Mouse (Mus musculus): ENCODE measurements at regions not wholly inside any gene's neighbourhood (a gene's known extent, or its start where the extent isn't known, plus 50 kb on each side); places are given as distances from the start of the nearest gene placed in this dataset.

DNA sequence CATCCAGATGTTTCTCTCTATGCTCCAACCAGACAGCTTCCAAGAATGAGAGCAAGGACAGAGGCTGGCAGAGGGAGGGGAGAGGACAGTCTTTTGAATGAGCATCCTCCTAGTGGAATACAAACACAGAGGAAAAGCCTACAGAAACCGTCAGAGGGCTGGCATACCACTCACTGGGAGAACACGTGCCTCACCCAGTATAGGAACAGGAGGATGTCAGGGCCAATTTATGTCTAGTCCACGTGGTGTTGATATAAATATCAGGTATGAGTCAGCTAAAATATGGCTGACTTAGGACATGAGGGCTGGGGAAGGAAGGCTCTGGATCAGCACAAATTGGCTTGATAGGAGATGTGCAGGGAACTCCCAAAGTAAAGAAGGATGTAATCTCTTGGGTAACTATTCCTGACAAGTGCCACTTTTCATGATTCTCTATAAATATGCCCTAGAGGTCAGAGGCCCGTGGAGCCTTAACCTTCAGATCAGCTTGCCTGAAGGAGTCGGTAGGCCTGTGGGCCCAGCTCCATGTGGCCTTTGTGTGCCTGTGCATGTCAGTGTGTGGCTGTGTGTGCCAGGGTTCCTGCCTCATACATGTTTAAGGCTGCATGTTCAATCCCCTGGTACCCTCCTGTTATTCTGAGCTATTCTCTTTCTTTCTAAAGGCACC lies 531.9 kb upstream of the Gm19410 start:
- TF ChIP-seq CTCF (IDR thresholded peaks at IDR 0.05; ENCODE audit: low read depth) = no peak
- TF ChIP-seq EP300 (IDR thresholded peaks at IDR 0.05; ENCODE audit: low read depth) = no peak
